Mouse (Mus musculus) R1 (cell line): ENCODE data around the gene Magix.
"Not testable (repeated sequence)": the region's sequence is repeated elsewhere in the genome, so short reads cannot be mapped to it uniquely, and the experiment has no call there.

Experiments
- DNase-seq: peaks from one replicate; pipeline ENCODE4 v3.0.0-alpha.2; 2018; ENCODE audit warnings: low read depth, low spot score

Magix gene

GRCm38 (mm10) chrX:7680864-7681263 lies at the start of gene Magix:
Gene Magix, minus strand, starts transcription at chrX:7681251.
- no peak for DNase-seq

DNA sequence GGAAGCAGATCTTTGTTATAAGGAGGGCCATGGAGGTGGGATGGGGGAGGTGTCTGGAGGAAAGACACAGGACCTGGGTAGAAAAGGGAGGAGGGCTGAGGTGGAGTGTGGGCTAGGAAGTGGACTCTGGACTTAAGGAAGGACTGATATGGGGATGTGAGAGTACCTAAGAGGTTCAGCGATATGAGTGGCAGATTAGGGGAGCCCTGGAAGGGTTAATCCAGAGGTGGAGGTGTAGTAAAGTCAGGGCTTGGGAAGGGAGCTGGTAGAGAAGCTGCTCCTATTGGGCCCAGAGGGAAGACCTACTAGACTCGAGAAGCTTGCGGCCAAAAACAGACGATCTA lies 47.8 kb upstream of the Magix start:
- DNase-seq: peak; percentile 43

DNA sequence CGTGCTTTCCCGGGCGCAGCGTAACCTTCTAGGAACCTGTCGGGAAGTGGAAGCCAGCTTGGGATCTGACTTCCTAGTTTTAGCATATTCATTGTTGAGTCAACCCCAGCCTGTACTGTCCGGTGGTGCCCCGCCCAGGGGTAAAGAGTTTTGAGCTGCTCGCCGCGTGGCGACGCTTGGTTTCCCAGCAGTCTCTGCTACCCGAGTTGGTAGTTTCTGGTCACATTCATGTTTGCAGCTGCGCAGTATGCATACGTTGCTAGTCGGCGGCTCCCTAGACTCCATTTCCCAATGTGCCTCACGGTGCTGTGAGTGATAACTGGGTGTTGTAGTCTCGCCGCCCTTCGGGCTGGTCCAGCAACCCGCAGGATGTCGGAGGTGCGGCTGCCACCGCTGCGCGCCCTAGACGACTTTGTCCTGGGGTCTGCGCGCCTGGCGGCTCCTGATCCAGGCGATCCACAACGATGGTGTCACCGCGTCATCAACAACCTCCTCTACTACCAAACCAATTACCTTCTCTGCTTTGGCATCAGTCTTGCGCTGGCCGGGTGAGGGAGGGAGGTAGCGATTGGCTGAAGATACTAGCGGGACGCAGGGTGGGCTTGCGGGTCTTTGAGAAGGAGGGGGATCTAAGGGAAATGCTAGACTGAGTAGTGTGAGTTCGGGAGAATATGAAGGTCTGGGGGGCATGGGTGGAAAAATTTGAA lies 47.3 kb upstream of the Magix start, which contains the start of gene Praf2:
Gene Praf2 (plus strand): TSS at position 225 of the 707 bp plus-strand sequence.
- DNase-seq: peak; percentile 96

GRCm38 (mm10) chrX:7727176-7727575 lies 46.1 kb upstream of the Magix start:
- no peak for DNase-seq

- DNase-seq: peak; percentile 87
Measured at GRCm38 (mm10) chrX:7725841-7726240, 44.8 kb upstream of the Magix start.

DNA sequence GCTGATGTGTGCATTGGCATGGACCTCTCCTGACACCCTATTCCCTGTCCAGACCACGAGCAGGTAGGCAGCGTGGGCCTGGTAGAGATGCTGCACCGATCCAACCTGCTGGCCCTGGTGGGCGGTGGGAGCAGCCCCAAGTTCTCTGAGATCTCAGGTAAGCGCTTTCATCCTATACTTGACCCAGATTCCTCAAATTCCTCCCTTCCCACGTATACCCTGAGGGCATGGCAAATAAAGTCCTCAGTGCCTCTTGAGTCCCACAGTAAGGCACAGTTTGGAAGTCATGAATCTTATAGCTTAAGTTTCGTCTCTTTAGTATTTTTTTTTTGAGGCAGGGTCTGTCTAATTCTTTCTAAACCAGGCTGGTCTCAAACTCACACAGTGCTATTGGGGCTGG lies 43.1 kb upstream of the Magix start:
- peak; percentile 29 for DNase-seq

- peak; percentile 94 for DNase-seq
Measured at GRCm38 (mm10) chrX:7722691-7723090, 41.6 kb upstream of the Magix start.

- no peak for DNase-seq
Measured at GRCm38 (mm10) chrX:7722282-7722611, 41.2 kb upstream of the Magix start.

DNA sequence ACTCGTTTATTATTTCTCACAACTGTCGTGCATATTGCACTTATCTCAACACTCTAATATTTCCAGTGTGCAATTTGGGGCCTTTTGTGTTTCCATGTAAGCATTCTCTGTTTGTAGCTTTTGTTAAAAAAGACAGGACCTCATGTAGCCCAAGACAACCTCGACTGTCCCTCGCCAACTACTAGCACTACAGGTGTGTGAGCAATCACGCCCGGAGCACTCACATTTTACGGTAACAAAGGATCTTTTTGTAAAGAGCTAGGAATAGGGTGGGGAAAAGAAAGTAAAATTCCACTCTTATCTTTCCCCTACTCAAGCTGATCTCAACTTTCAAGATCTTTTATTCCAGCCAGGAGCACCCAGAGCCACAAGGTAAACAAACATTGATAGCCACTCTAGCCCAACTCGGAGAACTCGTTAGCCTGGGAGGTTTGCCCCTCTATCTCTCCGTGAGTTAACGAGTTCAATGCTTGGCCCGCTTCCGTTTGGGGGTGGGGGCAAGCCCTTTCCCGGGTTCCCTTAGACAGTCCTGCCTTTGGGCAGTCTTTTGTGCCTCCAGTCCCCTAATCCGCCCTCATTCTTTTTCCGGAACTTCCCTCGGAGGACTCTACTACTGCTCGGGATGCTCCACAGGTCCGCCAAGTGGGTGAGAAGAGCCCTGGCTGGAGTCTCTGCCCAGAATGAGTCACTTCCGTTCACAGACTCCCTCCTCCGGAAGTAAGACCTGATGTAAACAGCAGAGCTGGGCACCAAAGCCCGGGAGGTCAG lies 40.6 kb upstream of the Magix start, which contains the start of gene Gm45208:
Gene Gm45208 (plus strand): TSS at position 732 of the 768 bp plus-strand sequence.
- DNase-seq: peak; percentile 93

DNA sequence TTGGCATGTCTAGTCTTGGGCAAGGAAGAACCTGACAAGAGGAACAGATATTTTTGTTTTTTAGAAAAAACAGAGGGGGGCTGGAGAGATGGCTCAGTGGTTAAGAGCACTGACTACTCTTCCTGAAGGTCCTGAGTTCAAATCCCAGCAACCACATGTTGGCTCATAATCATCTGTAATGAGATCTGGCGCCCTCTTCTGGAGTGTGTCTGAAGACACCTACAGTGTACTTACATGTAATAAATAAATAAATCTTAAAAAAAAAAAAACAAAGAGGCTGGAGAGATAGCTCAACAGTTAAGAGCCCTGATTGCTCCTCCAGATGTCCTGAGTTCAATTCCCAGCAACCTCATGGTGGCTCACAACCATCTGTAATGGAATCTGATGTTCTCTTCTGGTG lies 35.0 kb upstream of the Magix start:
- peak; percentile 50 for DNase-seq

GRCm38 (mm10) chrX:7714135-7714899 lies 33.3 kb upstream of the Magix start, which contains the start of gene Wdr45:
Gene Wdr45, plus strand, starts transcription at chrX:7714333.
- peak; percentile 97 for DNase-seq

DNA sequence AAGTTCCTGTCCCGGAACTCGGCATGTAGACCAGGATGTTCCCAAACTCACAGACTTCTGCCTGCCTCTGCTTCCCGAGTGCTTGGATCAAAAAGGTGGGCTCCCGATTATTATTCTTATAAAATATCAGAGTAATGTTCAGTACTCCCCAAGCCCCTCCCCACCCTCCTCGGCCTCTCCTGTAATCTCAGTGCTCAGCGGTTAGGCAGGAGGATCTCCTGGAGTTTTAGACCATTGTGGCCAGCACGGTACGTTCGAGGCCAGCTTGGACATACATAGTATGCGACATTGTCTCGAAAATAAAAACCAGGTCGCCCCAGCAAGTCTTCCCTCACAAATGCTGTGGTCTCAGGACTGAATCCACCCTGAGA lies 32.7 kb upstream of the Magix start:
- DNase-seq: not testable (repeated sequence)

DNA sequence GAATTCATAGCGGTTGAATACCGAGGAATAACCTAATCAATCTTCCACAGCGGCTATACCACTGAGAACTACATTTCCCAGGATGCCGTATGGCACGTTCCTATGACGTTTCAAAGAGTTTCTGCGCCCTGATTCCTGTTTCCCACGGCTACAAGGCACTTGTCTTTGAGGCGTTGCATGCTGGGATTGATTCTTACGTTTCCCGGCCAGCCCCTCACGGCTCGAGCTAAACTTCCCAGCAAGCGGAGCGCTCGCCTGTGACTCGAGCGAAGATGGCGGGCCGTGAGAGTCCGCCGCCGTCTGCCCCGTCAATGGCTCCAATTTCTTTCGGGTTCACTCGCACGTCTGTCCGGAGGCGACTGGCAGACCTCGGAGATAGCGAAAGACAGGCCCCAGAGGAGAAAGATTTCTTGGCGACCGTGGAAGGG lies 15.9 kb upstream of the Magix start, which contains the start of gene Gpkow:
Gene Gpkow (plus strand): TSS at position 178 of the 428 bp plus-strand sequence.
- DNase-seq: peak; percentile 96

DNA sequence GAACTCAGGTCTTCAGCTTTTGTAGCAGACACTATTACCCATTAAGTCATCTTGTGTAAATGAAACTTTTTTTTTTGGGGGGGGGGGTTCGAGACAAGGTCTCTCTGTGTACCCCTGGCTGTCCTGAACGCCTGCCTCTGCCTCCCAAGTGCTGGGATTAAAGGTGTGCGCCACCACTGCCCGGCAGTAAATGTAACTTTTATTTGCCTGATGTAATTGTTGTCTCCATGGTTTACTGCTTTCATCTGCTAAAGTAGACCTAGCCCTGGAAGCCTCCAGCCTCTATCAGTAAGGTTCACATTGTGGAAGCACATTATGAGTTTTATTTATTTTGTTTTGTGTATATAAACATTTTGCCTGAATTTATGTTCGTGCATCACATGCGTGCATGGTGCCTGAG lies 15.5 kb upstream of the Magix start:
- no peak for DNase-seq

- peak; percentile 58 for DNase-seq
Measured at GRCm38 (mm10) chrX:7692862-7693261, 11.8 kb upstream of the Magix start.

DNA sequence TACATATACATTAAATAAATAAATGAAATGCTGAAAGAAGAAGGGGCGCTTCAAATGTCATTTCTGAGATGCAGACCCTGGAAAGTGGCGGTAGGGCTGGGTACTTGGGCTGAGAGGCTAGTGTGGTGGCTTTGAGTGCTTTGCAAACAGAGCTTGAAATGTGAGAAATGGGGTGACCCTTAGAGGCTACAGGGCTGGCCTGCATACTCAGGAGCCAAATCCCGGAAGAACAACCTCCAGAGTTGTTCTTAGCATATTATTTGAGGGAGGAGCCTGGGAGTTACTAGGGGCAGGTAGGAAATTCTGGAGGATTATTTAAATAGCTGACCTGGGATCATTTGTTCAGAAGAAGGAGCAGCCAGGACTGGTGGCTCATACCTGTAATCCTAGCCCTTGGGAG lies 9.4 kb upstream of the Magix start:
- no peak for DNase-seq

- DNase-seq: no peak
Measured at GRCm38 (mm10) chrX:7688321-7688720, 7.3 kb upstream of the Magix start.

DNA sequence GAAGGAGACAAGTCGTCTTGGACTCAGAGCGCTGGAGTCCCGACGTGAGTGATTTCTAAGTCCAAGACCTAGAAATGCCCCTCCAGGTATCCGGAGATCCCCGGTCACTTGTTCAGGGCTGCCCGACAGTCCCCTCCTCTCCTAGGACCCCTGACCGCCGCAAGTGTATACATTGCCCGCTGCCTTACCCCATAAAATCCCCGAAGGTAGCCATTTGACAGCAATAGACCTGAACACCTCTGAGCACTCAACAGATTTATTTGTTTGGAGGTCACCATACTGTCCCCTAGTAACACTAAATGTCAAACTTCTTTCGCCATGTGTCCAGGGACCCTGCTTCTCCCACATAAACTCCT lies 1.0 kb downstream of the Magix start:
- no peak for DNase-seq

DNA sequence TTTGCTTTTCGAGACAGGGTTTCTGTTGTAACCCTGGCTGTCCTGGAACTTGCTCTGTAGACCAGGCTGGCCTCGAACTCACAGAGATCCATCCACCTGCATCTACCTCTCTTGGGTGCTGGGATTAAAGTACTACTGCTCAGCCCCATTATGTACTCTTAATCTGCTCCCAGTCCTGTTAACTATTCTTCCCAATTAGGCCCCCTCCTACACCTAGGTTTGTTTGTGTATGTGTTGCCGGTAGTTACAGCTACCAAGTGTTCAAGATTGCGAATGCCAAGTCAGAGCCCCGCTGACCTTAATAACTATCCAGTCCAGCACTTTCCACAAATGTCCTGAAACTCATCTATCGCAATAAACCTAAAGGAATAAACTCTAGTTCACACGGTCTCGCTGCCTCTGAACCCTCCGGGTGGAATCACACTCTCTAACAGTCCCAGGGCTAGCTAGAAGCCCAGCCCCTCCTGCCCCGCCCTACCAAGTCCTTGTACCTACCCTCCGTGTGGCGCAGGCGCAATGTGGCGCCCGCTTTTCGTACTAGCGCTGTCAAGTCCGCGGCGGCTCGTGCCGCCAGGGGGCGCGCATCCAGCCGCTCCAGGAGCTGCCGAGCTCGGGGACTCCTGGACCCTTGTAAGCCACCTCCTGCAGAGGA lies 1.5 kb downstream of the Magix start:
- DNase-seq: peak; percentile 91

GRCm38 (mm10) chrX:7678986-7679385 lies 2.1 kb downstream of the Magix start:
- no peak for DNase-seq

DNA sequence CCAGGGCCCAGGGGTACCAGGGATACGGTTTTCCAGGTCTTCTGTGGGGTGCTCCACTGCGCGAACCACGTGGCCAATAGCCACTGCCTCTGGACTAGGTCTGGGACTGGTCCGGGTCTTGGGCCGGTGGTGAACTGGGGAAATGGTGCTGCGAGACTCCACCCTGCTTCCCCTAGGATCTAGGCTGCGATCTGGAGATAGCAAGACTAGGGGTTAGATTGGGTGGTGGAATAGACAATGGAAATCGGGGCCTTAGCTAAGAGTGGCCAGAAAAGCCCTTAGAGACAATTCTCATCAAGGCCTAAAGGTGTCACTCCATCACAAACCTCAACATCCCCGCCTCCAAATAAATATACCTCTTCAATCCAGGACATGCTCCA lies 6.1 kb downstream of the Magix start:
- DNase-seq: peak; percentile 51
